Mouse (Mus musculus) gastrocnemius, adult 2 months (tissue): ENCODE measurements at regions not wholly inside any gene's neighbourhood (a gene's known extent, or its start where the extent isn't known, plus 50 kb on each side); places are given as distances from the start of the nearest gene placed in this dataset.

Experiments
- DNase-seq: peaks from one replicate; pipeline ENCODE4 v3.0.0; 2022
- H3K27ac ChIP-seq: fragments of 200-600 bp; 2 replicates; pipeline ENCODE4 v1.8.1; 2022; ENCODE audit warnings: mild to moderate bottlenecking
- H3K4me3 ChIP-seq: fragments of 200-600 bp; 2 replicates; pipeline ENCODE4 v1.8.1; 2022; ENCODE audit warnings: mild to moderate bottlenecking, moderate library complexity
- CTCF ChIP-seq: fragments of 200-600 bp; IDR thresholded peaks from 2 replicates; pipeline ENCODE4 v1.8.1; 2022; ENCODE audit warnings: antibody characterized with exemption, mild to moderate bottlenecking, moderate library complexity
- intact Hi-C: fragments of 180-260 bp; cut with DNase I; formaldehyde crosslinking; loops from one replicate; pipeline ENCODE4 v1.15.1; 2025

- Histone ChIP-seq H3K27ac (no peak overlapping the region), H3K4me3 (no peak overlapping the region)
- no peak for TF ChIP-seq CTCF
- intact Hi-C loops: no loop called here
- DNase-seq: no peak
Observed at GRCm38 (mm10) chr3:53988256-53988655, 124.6 kb upstream of the Ufm1 start.

- Histone ChIP-seq H3K4me3 (no peak overlapping the region), H3K27ac (no peak overlapping the region)
- intact Hi-C loops: no loop called here
- no peak for DNase-seq
- TF ChIP-seq CTCF: no peak
Observed at GRCm38 (mm10) chr3:53987316-53987715, 123.7 kb upstream of the Ufm1 start.

- Histone ChIP-seq H3K27ac (no peak overlapping the region), H3K4me3 (no peak overlapping the region)
- no peak for DNase-seq
- intact Hi-C loops: no loop called here
- no peak for TF ChIP-seq CTCF
Observed at GRCm38 (mm10) chr3:53984743-53985550, 121.3 kb upstream of the Ufm1 start.

GRCm38 (mm10) chr3:53982311-53982710 is 118.7 kb upstream of the Ufm1 start:
- Histone ChIP-seq H3K27ac (no peak overlapping the region), H3K4me3 (no peak overlapping the region)
- TF ChIP-seq CTCF: no peak
- DNase-seq: no peak
- intact Hi-C loops: no loop called here

GRCm38 (mm10) chr3:53981585-53981984 is 118.0 kb upstream of the Ufm1 start:
- DNase-seq: no peak
- H3K4me3 ChIP-seq: no peak overlapping the region
- intact Hi-C loops: no loop called here
- TF ChIP-seq CTCF: no peak
- H3K27ac ChIP-seq: no peak overlapping the region

GRCm38 (mm10) chr3:53977379-53978080 is 113.9 kb upstream of the Ufm1 start:
- intact Hi-C loops: no loop called here
- no peak for DNase-seq
- no peak overlapping the region for H3K4me3 ChIP-seq
- no peak for TF ChIP-seq CTCF
- H3K27ac ChIP-seq: no peak overlapping the region

GRCm38 (mm10) chr3:53974905-53975551 is 111.4 kb upstream of the Ufm1 start:
- H3K27ac ChIP-seq: no peak overlapping the region
- H3K4me3 ChIP-seq: peak overlapping the region; percentile 5; the same call in 1 of the 2 replicates
- TF ChIP-seq CTCF: no peak
- no peak for DNase-seq
- intact Hi-C loops: no loop called here

- DNase-seq: no peak
- TF ChIP-seq CTCF: no peak
- no peak overlapping the region for H3K27ac ChIP-seq
- no peak overlapping the region for H3K4me3 ChIP-seq
- intact Hi-C loops: no loop called here
Observed at GRCm38 (mm10) chr3:53969000-53969641, 105.5 kb upstream of the Ufm1 start.

- intact Hi-C loops: no loop called here
- Histone ChIP-seq H3K4me3 (peak overlapping the region; percentile 11; the same call in 1 of the 2 replicates), H3K27ac (peak overlapping the region; percentile 38)
- no peak for TF ChIP-seq CTCF
- peak; percentile 25 for DNase-seq
Observed at GRCm38 (mm10) chr3:53965142-53965541, 101.5 kb upstream of the Ufm1 start.

- no peak for DNase-seq
- intact Hi-C loops: no loop called here
- Histone ChIP-seq H3K4me3 (no peak overlapping the region), H3K27ac (no peak overlapping the region)
- TF ChIP-seq CTCF: no peak
Observed at GRCm38 (mm10) chr3:53953801-53954200, 90.2 kb upstream of the Ufm1 start.

- TF ChIP-seq CTCF: no peak
- no peak overlapping the region for H3K4me3 ChIP-seq
- no peak for DNase-seq
- no peak overlapping the region for H3K27ac ChIP-seq
- intact Hi-C loops: no loop called here
Observed at GRCm38 (mm10) chr3:53939684-53940189, 76.1 kb upstream of the Ufm1 start.

GRCm38 (mm10) chr3:53931745-53932144 is 68.1 kb upstream of the Ufm1 start:
- no peak overlapping the region for H3K4me3 ChIP-seq
- intact Hi-C loops: no loop called here
- no peak overlapping the region for H3K27ac ChIP-seq
- DNase-seq: no peak
- no peak for TF ChIP-seq CTCF
